Mouse (Mus musculus) monocyte, adult 5-6 weeks (primary cell): ENCODE results near the gene Axin2. TPM values are rescaled to one million over a fixed set of nuclear protein-coding genes. Genes with fewer than 3 reads are reported as not detected.

ENCODE experiments used
- ATAC-seq: fragments of 153-309, 156-312 bp; replicated peaks from 2 replicates; pipeline ENCODE4 v1.8.0; 2017; ENCODE audit warnings: mild to moderate bottlenecking; ENCODE audit not compliant: low TSS enrichment, insufficient number of reproducible peaks, severe bottlenecking, poor library complexity, low FRiP score
- total RNA-seq: library from RNA; stranded (forward); fragments of 200-1000, 200-491, 200-594 nt; gene quantifications from 3 replicates; pipeline ENCODE4 v1.2.3, GENCODE M21; 2017

Gene Axin2
- total RNA-seq, 1 experiment from 2014 or later: 5.5 TPM

GRCm38 (mm10) chr11:108995196-108995989 lies 75.2 kb downstream of the Axin2 start:
- ATAC-seq: no peak

- no peak for ATAC-seq
Measured at GRCm38 (mm10) chr11:108995990-108996533, 75.9 kb downstream of the Axin2 start.

DNA sequence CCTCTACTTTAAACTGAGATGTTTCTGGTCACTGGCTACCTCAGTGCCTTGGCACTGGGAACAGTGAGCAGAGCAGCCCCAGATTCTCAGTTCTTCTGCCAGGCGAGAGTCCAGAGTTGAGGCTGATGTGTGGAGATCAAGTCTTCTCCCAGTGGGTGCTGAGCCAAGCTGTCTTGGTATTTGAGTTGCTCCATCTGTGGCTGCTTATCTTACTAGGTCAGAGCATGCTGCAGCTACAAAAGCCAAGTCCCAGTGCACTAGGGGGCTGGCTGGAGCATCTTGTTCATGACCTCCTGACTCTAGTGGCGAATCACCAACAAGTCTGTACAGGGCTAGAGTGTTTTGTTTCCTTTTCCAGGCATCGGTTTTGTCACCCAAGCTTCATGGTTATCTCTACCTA lies 77.7 kb downstream of the Axin2 start:
- ATAC-seq: no peak

Other genes starting within 250 kb of the Axin2 start
- gene E030025P04Rik, start 224.0 kb downstream of the Axin2 start, total RNA-seq: not detected in 3 replicates